Mouse (Mus musculus): ENCODE measurements around the gene Dlgap5.

DNA sequence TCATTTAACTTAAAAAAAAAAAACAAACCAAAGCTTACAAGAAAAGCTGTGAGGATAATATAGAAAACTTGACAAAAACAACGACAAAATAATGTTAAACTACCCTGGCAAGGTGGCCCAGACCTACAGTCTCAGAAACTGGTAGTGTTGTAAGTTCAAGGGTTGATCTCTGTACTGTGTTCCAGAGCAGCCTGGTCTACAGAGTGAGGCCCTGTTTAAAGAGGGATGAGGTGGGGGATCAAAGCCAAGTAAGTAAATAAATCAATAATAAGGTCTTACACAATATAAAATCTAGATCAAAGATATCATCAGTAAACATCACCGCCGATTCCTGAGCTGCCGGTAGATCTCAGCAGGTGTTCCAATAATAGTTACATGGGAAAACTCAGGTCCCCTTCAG is 44.2 kb upstream of the Dlgap5 start:
- TF ChIP-seq CTCF (IDR thresholded peaks at IDR 0.05; ENCODE audit: extremely low read depth, insufficient read depth, low read length) (no peak), POLR2A (IDR thresholded peaks at IDR 0.05; ENCODE audit: extremely low read depth, insufficient read depth, low read length) (no peak)

All from cortical plate, adult 2 months (tissue).